Mouse (Mus musculus): ENCODE results near the gene Arhgap27. TPM values are rescaled to one million over a fixed set of nuclear protein-coding genes. Genes with fewer than 3 reads are reported as not detected.

The Arhgap27 gene
- polyA plus RNA-seq, 1 experiment, result 38.4 TPM

GRCm38 (mm10) chr11:103372561-103372960 lies 9.1 kb upstream of the Arhgap27 start:
- TF ChIP-seq CTCF (conservative IDR thresholded peaks at IDR 0.05; ENCODE audit: insufficient read depth, insufficient read length, low read depth, low read length), result no peak
- TF ChIP-seq POLR2A (IDR thresholded peaks at IDR 0.05; ENCODE audit: low read depth, low read length), result no peak
- WGBS, result 74% methylated on average over 4 of the region's 4 CpGs
- Histone ChIP-seq H3K36me3 (ENCODE audit: control insufficient read depth, insufficient read depth, low read length) (no peaks in the 10 kb centered on the region), H3K27ac (ENCODE audit: insufficient read depth, low read depth, low read length) (no peak overlapping the region), H3K4me1 (ENCODE audit: control insufficient read depth, insufficient read depth, low read length) (no peaks in the 10 kb centered on the region), H3K4me3 (ENCODE audit: insufficient read depth, low read depth, low read length) (no peak overlapping the region), H3K27me3 (replicated peaks; ENCODE audit: control insufficient read depth, insufficient read depth, low read length) (no peaks in the 10 kb centered on the region)
- DNase-seq, result no peak

GRCm38 (mm10) chr11:103372068-103372467 lies 8.6 kb upstream of the Arhgap27 start:
- Histone ChIP-seq H3K36me3 (ENCODE audit: control insufficient read depth, insufficient read depth, low read length) (no peaks in the 10 kb centered on the region), H3K27me3 (replicated peaks; ENCODE audit: control insufficient read depth, insufficient read depth, low read length) (no peaks in the 10 kb centered on the region), H3K4me1 (ENCODE audit: control insufficient read depth, insufficient read depth, low read length) (no peaks in the 10 kb centered on the region), H3K4me3 (ENCODE audit: insufficient read depth, low read depth, low read length) (no peak overlapping the region), H3K27ac (ENCODE audit: insufficient read depth, low read depth, low read length) (peak overlapping the region; percentile 43)
- WGBS, result 37% methylated on average over 3 of the region's 3 CpGs
- peak; percentile 58 for DNase-seq
- TF ChIP-seq POLR2A (IDR thresholded peaks at IDR 0.05; ENCODE audit: low read depth, low read length) (no peak), CTCF (conservative IDR thresholded peaks at IDR 0.05; ENCODE audit: insufficient read depth, insufficient read length, low read depth, low read length) (no peak)

DNA sequence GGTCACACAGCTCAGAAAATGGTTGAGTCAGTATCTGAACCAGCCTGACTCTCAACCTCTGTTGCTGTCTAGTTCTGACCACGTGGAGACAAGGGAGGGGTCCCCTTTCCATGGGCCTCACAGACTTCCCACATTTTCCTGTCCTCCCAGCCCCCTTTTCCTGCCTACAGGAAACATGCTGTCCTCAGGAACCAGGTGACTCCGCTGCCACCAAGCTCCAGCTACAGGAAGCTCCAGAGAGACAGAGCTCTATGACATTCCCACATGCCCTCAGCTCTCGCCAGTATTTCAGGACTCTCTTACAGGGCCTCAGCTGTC lies 7.7 kb upstream of the Arhgap27 start:
- DNase-seq, result peak; percentile 77
- H3K27ac ChIP-seq (ENCODE audit: insufficient read depth, low read depth, low read length), result peak overlapping the region; percentile 43
- WGBS, result 68% methylated on average over 3 of the region's 3 CpGs

DNA sequence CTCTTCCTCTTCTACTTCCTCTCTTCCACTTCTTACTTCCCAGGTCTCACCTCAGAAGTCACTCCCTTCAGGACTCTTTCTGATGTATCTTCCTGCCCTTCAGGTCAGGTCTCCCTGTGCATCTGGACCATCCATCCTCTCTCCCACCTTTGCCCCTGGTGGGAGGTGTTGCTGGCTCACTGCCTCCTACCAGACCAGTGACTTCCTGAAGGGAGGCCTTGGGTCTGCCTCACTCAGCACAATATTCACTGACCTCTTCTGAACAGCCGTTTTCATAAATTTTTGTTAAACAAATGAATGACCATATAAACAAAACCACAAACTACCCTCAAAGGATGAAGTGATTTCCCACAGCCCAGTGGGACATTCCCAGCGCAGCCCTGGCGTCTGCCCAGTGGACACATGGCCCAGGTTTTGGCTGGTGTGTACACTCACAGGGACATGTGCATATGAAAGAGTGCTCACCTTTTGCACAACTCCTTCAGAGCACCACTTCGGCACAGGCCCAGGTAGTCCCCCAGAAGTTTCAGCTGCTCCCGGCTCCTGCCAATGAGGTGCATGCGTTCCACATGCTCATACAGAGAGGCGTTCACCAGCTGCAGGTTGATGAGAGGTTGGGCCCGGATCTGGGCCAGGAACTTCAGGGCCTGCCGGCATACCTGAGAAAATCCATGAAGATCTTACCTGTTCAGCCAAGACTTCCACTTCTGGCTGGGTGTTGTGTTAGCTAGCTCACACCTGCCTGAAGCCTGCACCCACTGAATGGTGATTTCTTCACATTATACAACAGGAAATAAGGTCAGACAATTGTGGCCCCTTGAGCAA lies 7.1 kb upstream of the Arhgap27 start:
- Histone ChIP-seq H3K36me3 (ENCODE audit: control insufficient read depth, insufficient read depth, low read length) (no peaks in the 10 kb centered on the region), H3K27ac (ENCODE audit: insufficient read depth, low read depth, low read length) (peak overlapping the region; percentile 5; the same call in 1 of the 2 replicates), H3K4me3 (ENCODE audit: insufficient read depth, low read depth, low read length) (no peak overlapping the region), H3K4me1 (ENCODE audit: control insufficient read depth, insufficient read depth, low read length) (no peaks in the 10 kb centered on the region), H3K27me3 (replicated peaks; ENCODE audit: control insufficient read depth, insufficient read depth, low read length) (no peaks in the 10 kb centered on the region)
- no peak for TF ChIP-seq POLR2A (IDR thresholded peaks at IDR 0.05; ENCODE audit: low read depth, low read length)
- no peak for TF ChIP-seq CTCF (conservative IDR thresholded peaks at IDR 0.05; ENCODE audit: insufficient read depth, insufficient read length, low read depth, low read length)
- 73% methylated on average over 9 of the region's 9 CpGs for WGBS
- no peak for DNase-seq

More for the DNA sequence above, 7.7 kb upstream of the Arhgap27 start:
- no peak for TF ChIP-seq POLR2A (IDR thresholded peaks at IDR 0.05; ENCODE audit: low read depth, low read length)
- no peak for TF ChIP-seq CTCF (conservative IDR thresholded peaks at IDR 0.05; ENCODE audit: insufficient read depth, insufficient read length, low read depth, low read length)
- Histone ChIP-seq H3K36me3 (ENCODE audit: control insufficient read depth, insufficient read depth, low read length) (no peaks in the 10 kb centered on the region), H3K4me1 (ENCODE audit: control insufficient read depth, insufficient read depth, low read length) (no peaks in the 10 kb centered on the region), H3K27me3 (replicated peaks; ENCODE audit: control insufficient read depth, insufficient read depth, low read length) (no peaks in the 10 kb centered on the region), H3K4me3 (ENCODE audit: insufficient read depth, low read depth, low read length) (no peak overlapping the region)

- no peak for TF ChIP-seq CTCF (conservative IDR thresholded peaks at IDR 0.05; ENCODE audit: insufficient read depth, insufficient read length, low read depth, low read length)
- TF ChIP-seq POLR2A (IDR thresholded peaks at IDR 0.05; ENCODE audit: low read depth, low read length), result no peak
- Histone ChIP-seq H3K4me1 (ENCODE audit: control insufficient read depth, insufficient read depth, low read length) (peaks cover 3% of the 10 kb centered on the region; the same call in 1 of the 2 replicates), H3K36me3 (ENCODE audit: control insufficient read depth, insufficient read depth, low read length) (no peaks in the 10 kb centered on the region), H3K27me3 (replicated peaks; ENCODE audit: control insufficient read depth, insufficient read depth, low read length) (no peaks in the 10 kb centered on the region), H3K4me3 (ENCODE audit: insufficient read depth, low read depth, low read length) (no peak overlapping the region), H3K27ac (ENCODE audit: insufficient read depth, low read depth, low read length) (no peak overlapping the region)
- DNase-seq, result no peak
- WGBS, result 85% methylated on average over 4 of the region's 4 CpGs
These were observed 2.0 kb upstream of the Arhgap27 start for GRCm38 (mm10) chr11:103365530-103365929.

- H3K4me3 ChIP-seq (ENCODE audit: insufficient read depth, low read depth, low read length), result no peak overlapping the region
- H3K27ac ChIP-seq (ENCODE audit: insufficient read depth, low read depth, low read length), result no peak overlapping the region
- WGBS, result 88% methylated on average over 3 of the region's 3 CpGs
- no peak for TF ChIP-seq CTCF (conservative IDR thresholded peaks at IDR 0.05; ENCODE audit: insufficient read depth, insufficient read length, low read depth, low read length)
- no peak for TF ChIP-seq POLR2A (IDR thresholded peaks at IDR 0.05; ENCODE audit: low read depth, low read length)
- H3K27me3 ChIP-seq (replicated peaks; ENCODE audit: control insufficient read depth, insufficient read depth, low read length), result no peaks in the 10 kb centered on the region
- peaks cover 3% of the 10 kb centered on the region; the same call in 1 of the 2 replicates for H3K4me1 ChIP-seq (ENCODE audit: control insufficient read depth, insufficient read depth, low read length)
- no peaks in the 10 kb centered on the region for H3K36me3 ChIP-seq (ENCODE audit: control insufficient read depth, insufficient read depth, low read length)
- DNase-seq, result no peak
These were observed 1.5 kb upstream of the Arhgap27 start for GRCm38 (mm10) chr11:103365022-103365421.

DNA sequence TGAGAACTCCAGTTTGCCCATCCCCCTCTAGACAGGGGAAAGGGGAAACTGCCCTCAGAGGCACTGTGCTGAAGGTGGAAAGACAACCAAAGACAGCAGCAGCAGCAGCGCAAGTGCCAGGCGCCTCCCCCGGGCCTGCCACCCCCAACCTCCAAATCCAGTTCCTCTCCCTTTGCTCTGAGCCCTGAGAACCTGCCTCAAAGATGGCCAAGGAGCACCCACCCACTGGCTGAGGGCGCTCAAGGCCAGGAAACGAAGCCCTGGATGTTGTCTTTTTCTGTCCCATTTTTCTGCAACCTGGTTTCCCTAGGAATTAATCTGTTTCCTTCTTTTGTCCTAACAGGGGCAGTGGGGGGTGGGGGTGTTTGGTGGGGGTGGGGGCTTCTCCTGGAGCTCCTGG lies 843 bp upstream of the Arhgap27 start:
- no peak for DNase-seq
- no peaks in the 10 kb centered on the region for H3K27me3 ChIP-seq (replicated peaks; ENCODE audit: control insufficient read depth, insufficient read depth, low read length)
- 67% methylated on average over 5 of the region's 5 CpGs for WGBS
- H3K4me3 ChIP-seq (ENCODE audit: insufficient read depth, low read depth, low read length), result no peak overlapping the region
- TF ChIP-seq CTCF (conservative IDR thresholded peaks at IDR 0.05; ENCODE audit: insufficient read depth, insufficient read length, low read depth, low read length), result no peak
- no peaks in the 10 kb centered on the region for H3K36me3 ChIP-seq (ENCODE audit: control insufficient read depth, insufficient read depth, low read length)
- no peak overlapping the region for H3K27ac ChIP-seq (ENCODE audit: insufficient read depth, low read depth, low read length)
- H3K4me1 ChIP-seq (ENCODE audit: control insufficient read depth, insufficient read depth, low read length), result peaks cover 4% of the 10 kb centered on the region; the same call in 1 of the 2 replicates

Measured in kidney, adult 2 months (tissue).